Mouse (Mus musculus): Measurements from ENCODE around the gene Nr2c2ap.

GRCm38 (mm10) chr8:70159211-70159610, 28.1 kb downstream of the Nr2c2ap start:
- no peak for TF ChIP-seq CTCF (IDR thresholded peaks at IDR 0.05)
- no peak for TF ChIP-seq EP300 (IDR thresholded peaks at IDR 0.05)
